Mouse (Mus musculus): ENCODE results near the gene Ltc4s. TPM values are rescaled to one million over a fixed set of nuclear protein-coding genes. Genes with fewer than 3 reads are reported as not detected.

Ltc4s gene
- polyA plus RNA-seq, 1 experiment from 2014 or later, result 4.5 TPM

DNA sequence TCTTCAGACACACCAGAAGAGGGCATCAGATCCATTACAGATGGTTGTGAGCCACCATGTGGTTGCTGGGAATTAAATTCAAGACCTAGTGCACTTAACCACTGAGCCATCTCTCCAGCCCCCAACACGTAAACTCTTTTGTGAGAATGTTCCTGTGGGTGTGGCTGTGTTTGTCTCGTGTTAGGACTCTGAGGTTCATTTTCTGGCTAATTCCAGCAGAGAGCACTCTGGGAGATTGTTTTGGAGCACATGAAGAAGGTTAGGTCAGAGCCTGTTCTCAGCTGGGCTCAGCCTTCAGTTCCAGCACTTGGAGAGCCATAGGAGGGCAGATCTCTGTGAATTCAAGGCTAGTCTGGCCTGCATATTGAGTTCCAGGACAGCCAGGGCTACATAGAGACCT lies 18.6 kb downstream of the Ltc4s start:
- no peak for DNase-seq (ENCODE audit: low spot score)
- Histone ChIP-seq H3K4me2 (replicated peaks) (no peak overlapping the region), H3K27ac (no peak overlapping the region), H3K36me3 (replicated peaks; ENCODE audit: control insufficient read depth, insufficient read depth) (0 out of 2 replicates have a peak, but pooled peaks cover 7% of the 10 kb centered on the region), H3K9me3 (ENCODE audit: control insufficient read depth, low read length) (no peaks in the 10 kb centered on the region), H3K27me3 (ENCODE audit: control insufficient read depth, insufficient read depth, low read length) (no peaks in the 10 kb centered on the region), H3K4me3 (replicated peaks; ENCODE audit: low read length) (no peak overlapping the region), H3K4me1 (replicated peaks; ENCODE audit: control insufficient read depth, insufficient read depth, low read length) (peaks cover 27% of the 10 kb centered on the region), H3K9ac (no peak overlapping the region)
- ATAC-seq (ENCODE audit: low FRiP score), result no peak
- WGBS, result 51% methylated on average over 2 of the region's 2 CpGs

DNA sequence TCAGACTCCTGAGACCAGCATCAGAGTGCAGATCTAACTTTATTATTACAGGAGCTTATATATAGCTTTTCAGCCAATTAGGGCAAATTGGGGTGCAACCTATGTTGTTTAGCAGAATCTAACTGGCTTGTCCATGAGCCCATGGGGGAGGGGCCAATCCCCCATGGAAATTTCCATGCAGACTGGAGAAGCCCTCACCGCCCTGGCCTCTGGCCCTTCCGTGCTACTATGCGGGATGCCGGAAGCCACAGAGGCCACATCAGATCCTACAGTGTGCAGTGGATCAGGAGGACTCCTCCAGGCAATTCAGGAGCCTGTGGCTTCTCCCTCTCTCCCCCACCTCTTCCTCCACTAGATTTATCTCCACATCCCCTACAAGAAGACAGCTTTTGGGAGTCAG lies 20.6 kb downstream of the Ltc4s start:
- Histone ChIP-seq H3K4me3 (replicated peaks; ENCODE audit: low read length) (no peak overlapping the region), H3K36me3 (replicated peaks; ENCODE audit: control insufficient read depth, insufficient read depth) (0 out of 2 replicates have a peak, but pooled peaks cover 7% of the 10 kb centered on the region), H3K27ac (no peak overlapping the region), H3K27me3 (ENCODE audit: control insufficient read depth, insufficient read depth, low read length) (no peaks in the 10 kb centered on the region), H3K4me1 (replicated peaks; ENCODE audit: control insufficient read depth, insufficient read depth, low read length) (peaks cover 13% of the 10 kb centered on the region; the same call in 1 of the 2 replicates), H3K9me3 (ENCODE audit: control insufficient read depth, low read length) (no peaks in the 10 kb centered on the region), H3K4me2 (replicated peaks) (no peak overlapping the region), H3K9ac (no peak overlapping the region)
- no peak for ATAC-seq (ENCODE audit: low FRiP score)
- WGBS, result 51% methylated on average over 4 of the region's 4 CpGs
- no peak for DNase-seq (ENCODE audit: low spot score)

DNA sequence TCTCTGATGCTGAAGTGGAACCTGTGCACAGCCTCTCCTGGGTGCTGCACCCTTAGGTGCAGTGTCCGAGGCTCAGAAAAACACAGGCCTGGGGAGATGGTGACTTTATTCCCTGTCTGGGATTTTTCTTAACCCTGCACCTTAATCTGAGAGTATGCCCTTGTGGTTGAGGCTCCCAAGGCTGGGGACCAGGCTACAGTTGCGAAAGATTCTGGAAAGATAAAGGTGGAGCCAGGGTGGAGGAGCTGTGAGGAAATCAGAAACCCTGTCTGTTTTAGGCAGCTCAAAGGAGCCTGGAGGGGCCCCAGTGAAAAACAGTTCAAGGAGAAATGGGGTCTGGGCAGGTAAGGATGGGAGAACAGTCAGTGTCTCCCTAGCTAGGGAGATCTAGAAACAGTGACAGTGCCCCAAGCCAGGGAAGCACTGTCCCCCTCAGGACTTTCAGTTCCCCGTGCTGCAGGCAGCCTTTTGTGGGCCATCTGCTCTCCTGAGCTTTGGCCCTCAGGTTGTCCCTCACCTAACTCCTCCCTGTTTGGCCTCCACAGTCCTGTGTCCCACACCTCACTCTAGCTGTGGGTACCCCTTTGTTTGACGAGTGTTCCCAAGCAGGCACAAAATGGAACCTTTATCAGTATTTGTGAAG lies 21.6 kb downstream of the Ltc4s start:
- DNase-seq (ENCODE audit: low spot score) (no peak), ATAC-seq (ENCODE audit: low FRiP score) (no peak)
- no peak overlapping the region for H3K4me3 ChIP-seq (replicated peaks; ENCODE audit: low read length)
- H3K9ac ChIP-seq, result no peak overlapping the region
- H3K4me1 ChIP-seq (replicated peaks; ENCODE audit: control insufficient read depth, insufficient read depth, low read length), result peaks cover 8% of the 10 kb centered on the region; the same call in 1 of the 2 replicates
- H3K36me3 ChIP-seq (replicated peaks; ENCODE audit: control insufficient read depth, insufficient read depth), result 0 out of 2 replicates have a peak, but pooled peaks cover 7% of the 10 kb centered on the region
- no peak overlapping the region for H3K4me2 ChIP-seq (replicated peaks)
- 80% methylated on average over 4 of the region's 4 CpGs for WGBS
- H3K9me3 ChIP-seq (ENCODE audit: control insufficient read depth, low read length), result no peaks in the 10 kb centered on the region
- H3K27ac ChIP-seq, result no peak overlapping the region
- no peaks in the 10 kb centered on the region for H3K27me3 ChIP-seq (ENCODE audit: control insufficient read depth, insufficient read depth, low read length)

DNA sequence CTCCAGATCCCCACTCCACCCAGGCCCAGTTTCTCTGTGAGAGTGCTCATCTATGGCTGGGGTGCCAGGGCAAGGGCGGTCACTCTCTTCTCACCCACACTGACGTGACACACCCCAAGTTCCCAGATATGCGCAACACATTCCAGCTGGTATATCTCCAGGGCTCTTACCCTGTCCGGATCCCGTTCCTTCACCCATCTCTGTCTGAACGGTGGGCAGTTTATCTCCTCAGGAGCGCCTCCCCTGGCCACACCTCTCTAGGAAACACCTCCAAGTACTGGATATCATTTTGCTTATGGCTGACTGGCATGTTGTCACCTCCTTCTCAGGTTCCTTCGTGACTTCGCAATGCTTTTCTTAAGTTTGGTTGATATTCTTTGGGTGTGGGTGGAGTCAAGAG lies 22.8 kb downstream of the Ltc4s start:
- H3K9ac ChIP-seq, result no peak overlapping the region
- 31% methylated on average over 9 of the region's 9 CpGs for WGBS
- no peak overlapping the region for H3K27ac ChIP-seq
- peak overlapping the region; percentile 9; the same call in 1 of the 2 replicates for H3K4me2 ChIP-seq (replicated peaks)
- ATAC-seq (ENCODE audit: low FRiP score) (no peak), DNase-seq (ENCODE audit: low spot score) (no peak)
- H3K4me3 ChIP-seq (replicated peaks; ENCODE audit: low read length), result no peak overlapping the region
- no peaks in the 10 kb centered on the region for H3K9me3 ChIP-seq (ENCODE audit: control insufficient read depth, low read length)
- 0 out of 2 replicates have a peak, but pooled peaks cover 3% of the 10 kb centered on the region for H3K36me3 ChIP-seq (replicated peaks; ENCODE audit: control insufficient read depth, insufficient read depth)
- peaks cover 14% of the 10 kb centered on the region; the same call in 1 of the 2 replicates for H3K4me1 ChIP-seq (replicated peaks; ENCODE audit: control insufficient read depth, insufficient read depth, low read length)
- no peaks in the 10 kb centered on the region for H3K27me3 ChIP-seq (ENCODE audit: control insufficient read depth, insufficient read depth, low read length)

DNA sequence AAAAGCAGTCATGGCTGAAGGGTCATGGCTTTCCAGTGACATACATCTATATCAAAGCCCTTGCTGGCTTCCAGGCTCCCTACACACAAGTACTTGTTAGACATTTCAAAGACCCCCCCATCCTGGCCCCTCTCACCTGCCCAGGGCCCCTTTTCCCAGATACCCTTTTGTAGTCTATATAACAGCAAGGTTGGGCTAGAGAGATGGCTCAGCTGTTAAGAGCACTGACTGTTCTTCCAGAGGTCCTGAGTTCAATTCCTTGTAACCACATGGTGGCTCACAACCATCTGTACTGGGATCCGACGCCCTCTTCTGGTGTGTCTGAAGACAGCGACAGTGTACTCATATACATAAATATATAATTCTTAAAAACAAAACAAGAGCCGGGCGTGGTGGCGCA lies 23.8 kb downstream of the Ltc4s start:
- no peaks in the 10 kb centered on the region for H3K27me3 ChIP-seq (ENCODE audit: control insufficient read depth, insufficient read depth, low read length)
- no peak for DNase-seq (ENCODE audit: low spot score)
- WGBS, result 90% methylated on average over 6 of the region's 6 CpGs
- H3K9me3 ChIP-seq (ENCODE audit: control insufficient read depth, low read length), result no peaks in the 10 kb centered on the region
- no peak overlapping the region for H3K9ac ChIP-seq
- no peak overlapping the region for H3K4me2 ChIP-seq (replicated peaks)
- H3K4me1 ChIP-seq (replicated peaks; ENCODE audit: control insufficient read depth, insufficient read depth, low read length), result peaks cover 14% of the 10 kb centered on the region; the same call in 1 of the 2 replicates
- no peak overlapping the region for H3K4me3 ChIP-seq (replicated peaks; ENCODE audit: low read length)
- no peak overlapping the region for H3K27ac ChIP-seq
- no peaks in the 10 kb centered on the region for H3K36me3 ChIP-seq (replicated peaks; ENCODE audit: control insufficient read depth, insufficient read depth)
- ATAC-seq (ENCODE audit: low FRiP score), result no peak

DNA sequence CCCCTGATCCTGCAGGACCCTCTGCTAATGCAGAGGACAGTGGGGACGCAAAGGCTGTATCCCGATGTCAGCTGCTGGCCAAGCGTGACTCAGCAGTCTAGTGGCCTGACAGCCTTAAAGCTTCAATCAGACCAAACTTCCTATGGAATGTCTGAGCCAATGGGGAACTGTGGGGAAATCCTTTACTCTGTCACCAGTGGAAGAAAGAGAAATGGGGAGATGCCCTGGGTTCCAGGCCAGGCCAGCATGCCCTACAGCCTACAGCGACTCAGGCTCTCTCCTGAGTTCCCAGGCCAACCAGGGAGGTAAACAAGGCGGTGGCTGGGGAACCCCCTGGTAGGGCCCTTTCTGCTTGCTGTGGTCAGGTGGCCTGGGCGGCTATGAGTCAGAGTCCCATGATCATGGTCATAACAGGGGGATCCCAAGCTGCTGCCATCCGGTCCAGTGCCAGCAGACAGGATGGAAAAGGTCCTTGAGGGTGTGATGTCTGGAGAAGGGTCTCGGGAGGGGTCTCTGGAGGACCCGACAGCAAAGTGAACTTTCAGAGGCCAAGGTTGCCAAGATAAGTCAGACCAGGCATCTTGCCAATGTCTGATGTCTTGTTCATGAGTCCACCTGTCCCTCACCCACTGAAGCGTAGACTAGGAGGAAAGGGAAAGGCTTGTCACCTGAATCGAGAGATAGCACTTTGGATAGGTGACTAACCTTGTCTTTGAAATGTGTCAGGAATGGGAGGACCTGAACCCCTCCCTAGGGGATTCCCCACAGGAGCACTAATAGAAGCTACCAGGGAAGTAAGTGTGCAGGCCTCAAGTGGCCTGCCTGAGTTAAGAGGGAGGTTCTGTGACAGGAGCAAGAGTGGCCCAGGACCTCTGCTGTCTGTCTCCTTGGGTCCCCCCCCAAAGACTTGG lies 25.3 kb downstream of the Ltc4s start:
- H3K4me1 ChIP-seq (replicated peaks; ENCODE audit: control insufficient read depth, insufficient read depth, low read length), result peaks cover 27% of the 10 kb centered on the region
- no peaks in the 10 kb centered on the region for H3K27me3 ChIP-seq (ENCODE audit: control insufficient read depth, insufficient read depth, low read length)
- H3K27ac ChIP-seq, result no peak overlapping the region
- WGBS, result 62% methylated on average over 11 of the region's 11 CpGs
- H3K9ac ChIP-seq, result no peak overlapping the region
- H3K4me2 ChIP-seq (replicated peaks), result no peak overlapping the region
- ATAC-seq (ENCODE audit: low FRiP score) (no peak), DNase-seq (ENCODE audit: low spot score) (no peak)
- H3K9me3 ChIP-seq (ENCODE audit: control insufficient read depth, low read length), result no peaks in the 10 kb centered on the region
- no peak overlapping the region for H3K4me3 ChIP-seq (replicated peaks; ENCODE audit: low read length)
- no peaks in the 10 kb centered on the region for H3K36me3 ChIP-seq (replicated peaks; ENCODE audit: control insufficient read depth, insufficient read depth)

DNA sequence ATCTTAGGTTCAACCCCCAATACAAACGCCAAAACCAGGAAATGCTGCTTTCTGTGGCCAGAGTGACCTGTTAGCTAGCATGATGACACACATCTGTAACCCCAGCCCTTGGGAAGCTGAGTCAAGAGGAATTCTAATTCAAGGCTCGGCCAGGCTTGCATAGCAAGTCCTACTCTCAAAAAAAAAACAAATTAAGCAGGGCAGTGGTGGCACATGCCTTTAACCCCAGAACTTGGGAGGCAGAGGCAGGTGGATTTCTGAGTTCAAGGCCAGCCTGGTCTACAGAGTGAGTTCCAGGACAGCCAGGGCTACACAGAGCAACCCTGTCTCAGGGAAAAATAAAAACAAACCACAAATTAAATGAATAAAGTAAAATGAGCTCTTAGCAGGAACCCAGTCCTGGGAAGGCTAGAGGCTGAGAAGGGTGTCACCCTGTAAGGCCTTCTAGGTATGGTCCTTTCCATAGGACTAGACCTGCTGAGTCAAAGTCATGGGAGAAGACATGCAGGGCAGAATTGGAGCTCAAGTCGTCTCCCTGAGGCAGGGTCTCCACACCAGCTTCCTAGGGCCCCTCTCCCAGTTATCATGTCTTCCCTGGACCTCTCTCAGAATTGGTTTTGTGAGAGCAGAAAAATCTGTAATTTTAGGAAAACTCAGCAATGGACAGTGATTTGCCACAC lies 26.2 kb downstream of the Ltc4s start:
- no peak for DNase-seq (ENCODE audit: low spot score)
- Histone ChIP-seq H3K27ac (no peak overlapping the region), H3K9ac (no peak overlapping the region), H3K4me2 (replicated peaks) (no peak overlapping the region), H3K4me3 (replicated peaks; ENCODE audit: low read length) (no peak overlapping the region), H3K4me1 (replicated peaks; ENCODE audit: control insufficient read depth, insufficient read depth, low read length) (peaks cover 27% of the 10 kb centered on the region), H3K36me3 (replicated peaks; ENCODE audit: control insufficient read depth, insufficient read depth) (peaks cover 5% of the 10 kb centered on the region), H3K27me3 (ENCODE audit: control insufficient read depth, insufficient read depth, low read length) (no peaks in the 10 kb centered on the region), H3K9me3 (ENCODE audit: control insufficient read depth, low read length) (no peaks in the 10 kb centered on the region)
- 79% methylated on average over 3 of the region's 3 CpGs for WGBS
- ATAC-seq (ENCODE audit: low FRiP score), result no peak

DNA sequence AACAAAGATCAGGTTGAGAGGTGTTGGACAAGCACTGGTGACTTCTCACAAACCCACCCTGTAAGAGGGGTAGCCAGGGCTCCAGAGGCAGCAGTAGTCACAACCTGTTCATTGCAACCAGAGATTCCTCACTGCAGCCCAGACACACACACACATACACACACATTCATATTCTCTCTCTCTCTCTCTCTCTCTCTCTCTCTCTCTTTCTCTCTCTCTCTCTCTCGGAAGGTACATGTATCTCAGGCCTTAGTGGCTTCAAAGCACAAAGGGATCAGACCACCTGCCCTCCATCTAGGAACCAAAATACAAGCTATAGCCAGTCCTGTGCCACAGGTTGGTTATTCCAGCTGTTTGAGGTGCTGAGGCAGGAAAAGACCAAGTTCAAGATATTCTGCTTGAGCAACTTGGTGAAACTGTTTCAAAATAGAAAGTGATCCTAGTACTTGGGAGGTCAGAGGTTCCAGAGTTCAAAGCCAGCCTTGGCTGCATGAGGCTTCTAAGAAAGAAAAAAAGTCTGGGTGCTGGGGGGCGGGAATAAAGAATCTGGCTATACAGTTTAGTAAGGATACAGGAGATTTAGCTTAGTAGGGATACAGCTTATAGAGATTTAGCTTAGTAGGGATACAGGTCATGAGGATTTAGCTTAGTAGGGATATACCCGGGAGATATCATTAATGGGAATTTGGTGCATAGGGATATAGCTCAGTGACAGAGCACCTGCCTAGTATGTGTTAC lies 26.9 kb downstream of the Ltc4s start:
- Histone ChIP-seq H3K27me3 (ENCODE audit: control insufficient read depth, insufficient read depth, low read length) (no peaks in the 10 kb centered on the region), H3K36me3 (replicated peaks; ENCODE audit: control insufficient read depth, insufficient read depth) (peaks cover 12% of the 10 kb centered on the region), H3K4me1 (replicated peaks; ENCODE audit: control insufficient read depth, insufficient read depth, low read length) (peaks cover 27% of the 10 kb centered on the region), H3K4me2 (replicated peaks) (peak overlapping the region; percentile 75), H3K27ac (peak overlapping the region; percentile 96; the same call in 1 of the 2 replicates), H3K4me3 (replicated peaks; ENCODE audit: low read length) (peak overlapping the region; percentile 74), H3K9ac (peak overlapping the region; percentile 86; the same call in 1 of the 2 replicates), H3K9me3 (ENCODE audit: control insufficient read depth, low read length) (no peaks in the 10 kb centered on the region)
- no peak for DNase-seq (ENCODE audit: low spot score)
- ATAC-seq (ENCODE audit: low FRiP score), result no peak
- WGBS, result 91% methylated on average over 3 of the region's 3 CpGs
